Mouse (Mus musculus) thymus, adult 2 months (tissue): ENCODE results near the gene Col9a3.

ENCODE experiments used
- CTCF ChIP-seq: fragments of 200-500 bp; IDR thresholded peaks from 2 replicates; pipeline ENCODE4 v1.5.1; 2012; ENCODE audit warnings: mild to moderate bottlenecking, control low read depth, low read length, moderate library complexity, borderline replicate concordance; ENCODE audit not compliant: control insufficient read depth, poor library complexity, insufficient read depth; ENCODE audit errors: extremely low read depth
- POLR2A ChIP-seq: fragments of 200-500 bp; IDR thresholded peaks from 2 replicates; pipeline ENCODE4 v1.6.1; 2012; ENCODE audit warnings: mild to moderate bottlenecking, low read length, control low read depth, moderate library complexity; ENCODE audit not compliant: control insufficient read depth, poor library complexity, insufficient read depth; ENCODE audit errors: extremely low read depth

- TF ChIP-seq POLR2A, result no peak
- no peak for TF ChIP-seq CTCF
Observed at GRCm38 (mm10) chr2:180657394-180658013, 59.9 kb downstream of the Col9a3 start.
